Mouse (Mus musculus) erythroblast, adult 5-6 weeks (primary cell): ENCODE measurements around the gene Sox10. TPM values are rescaled to one million over a fixed set of nuclear protein-coding genes. Genes with fewer than 3 reads are reported as not detected.

Experiments
- ATAC-seq: replicated peaks from 2 replicates; pipeline ENCODE4 v1.8.0; 2016; ENCODE audit warnings: moderate number of reproducible peaks, mild to moderate bottlenecking, moderate TSS enrichment, inconsistent platforms; ENCODE audit not compliant: poor library complexity, low FRiP score, severe bottlenecking
- total RNA-seq, 2 experiments: library from RNA; stranded (forward) in 1 of 2; stranded (reverse) in 1 of 2; fragments of 150-400 nt in 1 of 2; fragments of 200-764, 138-1000 nt in 1 of 2; gene quantifications; 2 replicates each; pipeline versions ENCODE4 v1.2.3 to v1.2.4; 2015 to 2017; ENCODE audit warnings: low replicate concordance in 2 of 2

Sox10 gene
- total RNA-seq, 2 experiments from 2014 or later = not detected

GRCm38 (mm10) chr15:79164251-79164650 is 789 bp downstream of the Sox10 start:
- ATAC-seq = no peak

- ATAC-seq = no peak
Observed at GRCm38 (mm10) chr15:79162822-79163221, 2.2 kb downstream of the Sox10 start.

GRCm38 (mm10) chr15:79162301-79162700 is 2.7 kb downstream of the Sox10 start:
- ATAC-seq = no peak

GRCm38 (mm10) chr15:79155572-79155971 is 9.5 kb downstream of the Sox10 start:
- ATAC-seq = no peak

- no peak for ATAC-seq
Observed at GRCm38 (mm10) chr15:79152709-79153108, 12.3 kb downstream of the Sox10 start.

GRCm38 (mm10) chr15:79151881-79152280 is 13.2 kb downstream of the Sox10 start:
- no peak for ATAC-seq

- ATAC-seq = peak; percentile 79
Observed at GRCm38 (mm10) chr15:79148533-79148932, 16.5 kb downstream of the Sox10 start.

- ATAC-seq = no peak
Observed at GRCm38 (mm10) chr15:79145522-79145921, 19.5 kb downstream of the Sox10 start.

GRCm38 (mm10) chr15:79144021-79144420 is 21.0 kb downstream of the Sox10 start:
- ATAC-seq = no peak

GRCm38 (mm10) chr15:79143316-79143715 is 21.7 kb downstream of the Sox10 start:
- no peak for ATAC-seq

GRCm38 (mm10) chr15:79141566-79141917 is 23.5 kb downstream of the Sox10 start:
- ATAC-seq = peak; percentile 40

- ATAC-seq = peak; percentile 97
Observed at GRCm38 (mm10) chr15:79140866-79141565, 24.0 kb downstream of the Sox10 start, which contains the start of the genes Polr2f and 1700088E04Rik. TSS of gene Polr2f (plus strand) at chr15:79141009. TSS of gene 1700088E04Rik (minus strand) at chr15:79141253.

- no peak for ATAC-seq
Observed at GRCm38 (mm10) chr15:79139640-79140039, 25.4 kb downstream of the Sox10 start.

- no peak for ATAC-seq
Observed at GRCm38 (mm10) chr15:79135783-79136575, 29.1 kb downstream of the Sox10 start.

- ATAC-seq = no peak
Observed at GRCm38 (mm10) chr15:79135332-79135731, 29.7 kb downstream of the Sox10 start.

- no peak for ATAC-seq
Observed at GRCm38 (mm10) chr15:79134496-79135270, 30.4 kb downstream of the Sox10 start.

- ATAC-seq = no peak
Observed at GRCm38 (mm10) chr15:79133191-79133661, 31.8 kb downstream of the Sox10 start.

GRCm38 (mm10) chr15:79131442-79131841 is 33.6 kb downstream of the Sox10 start:
- ATAC-seq = no peak

GRCm38 (mm10) chr15:79130782-79131181 is 34.3 kb downstream of the Sox10 start:
- ATAC-seq = no peak

GRCm38 (mm10) chr15:79129311-79129710 is 35.7 kb downstream of the Sox10 start:
- ATAC-seq = no peak
